Mouse (Mus musculus): ENCODE results near the gene Olfr1346. TPM values are rescaled to one million over a fixed set of nuclear protein-coding genes. Genes with fewer than 3 reads are reported as not detected.
"Not testable (repeated sequence)": the region's sequence is repeated elsewhere in the genome, so short reads cannot be mapped to it uniquely, and the experiment has no call there.

Olfr1346 gene
- polyA plus RNA-seq, 1 experiment from 2014 or later, result not detected

DNA sequence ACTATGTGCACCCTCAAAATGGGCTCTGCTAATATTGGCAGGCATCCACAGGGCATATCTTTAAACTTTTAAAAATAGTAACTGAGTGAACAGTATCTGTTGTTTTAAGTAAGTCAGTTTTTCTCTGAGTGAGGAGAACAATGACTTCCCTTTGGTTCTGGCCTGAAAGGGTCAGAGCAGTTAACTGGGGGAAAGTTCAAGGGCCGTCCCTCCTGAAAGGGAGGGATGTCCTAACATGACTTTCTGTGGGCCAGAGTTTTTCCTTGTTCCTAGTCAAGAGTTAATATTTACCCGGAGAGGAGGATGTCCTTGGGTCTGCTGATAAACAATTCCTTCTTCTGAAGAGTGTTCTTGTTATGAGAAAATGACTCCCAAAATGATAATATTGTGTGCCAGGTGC lies 10.7 kb downstream of the Olfr1346 start:
- not testable (repeated sequence) for ATAC-seq (ENCODE audit: insufficient read depth, low FRiP score, low TSS enrichment); H3K9me3 ChIP-seq (ENCODE audit: control insufficient read depth, low read length); DNase-seq (ENCODE audit: low spot score); H3K4me1 ChIP-seq (ENCODE audit: control insufficient read depth, insufficient read depth, low read length); H3K4me3 ChIP-seq (ENCODE audit: low read depth, low read length); H3K27me3 ChIP-seq (ENCODE audit: control insufficient read depth, insufficient read depth, low read length); H3K36me3 ChIP-seq (ENCODE audit: control insufficient read depth, insufficient read depth, low read length); H3K27ac ChIP-seq (ENCODE audit: low read depth, low read length); H3K9ac ChIP-seq (ENCODE audit: low read length); H3K4me2 ChIP-seq (ENCODE audit: low read depth)
- 83% methylated on average over 2 of the region's 2 CpGs for WGBS

DNA sequence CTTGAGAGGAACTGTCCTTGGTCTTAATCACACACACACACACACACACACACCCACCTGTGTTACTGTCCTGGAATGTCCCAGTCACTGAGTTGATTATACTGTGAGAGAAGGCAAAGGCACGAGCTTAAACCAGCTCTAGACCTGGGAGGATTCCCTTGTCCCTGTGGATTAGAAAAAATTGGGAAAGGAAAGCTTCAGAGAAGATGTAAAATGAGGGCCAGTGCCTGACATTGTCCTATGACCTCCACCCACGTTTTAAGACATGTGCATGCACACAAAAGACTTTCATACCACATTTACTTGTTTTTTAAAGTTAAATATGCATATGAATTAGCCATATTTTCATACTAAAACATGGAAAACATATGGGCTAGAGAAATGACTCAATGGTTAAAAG lies 19.9 kb downstream of the Olfr1346 start, which contains the start of gene Olfr5:
Gene Olfr5 (minus strand): TSS at position 101 of the 400 bp plus-strand sequence.
- Histone ChIP-seq H3K9me3 (ENCODE audit: control insufficient read depth, low read length) (no peaks in the 10 kb centered on the region; the same call in 1 of the 2 replicates), H3K4me1 (ENCODE audit: control insufficient read depth, insufficient read depth, low read length) (no peaks in the 10 kb centered on the region), H3K4me2 (ENCODE audit: low read depth) (no peak within 1 kb of the TSS), H3K4me3 (ENCODE audit: low read depth, low read length) (no peak within 1 kb of the TSS), H3K9ac (ENCODE audit: low read length) (no peak within 1 kb of the TSS), H3K27me3 (ENCODE audit: control insufficient read depth, insufficient read depth, low read length) (no peaks in the 10 kb centered on the region), H3K36me3 (ENCODE audit: control insufficient read depth, insufficient read depth, low read length) (no peaks in the 10 kb centered on the region), H3K27ac (ENCODE audit: low read depth, low read length) (no peak within 1 kb of the TSS)
- 49% methylated on average over 2 of the region's 2 CpGs for WGBS
- DNase-seq (ENCODE audit: low spot score) (no peak), ATAC-seq (ENCODE audit: insufficient read depth, low FRiP score, low TSS enrichment) (no peak)

- no peak within 1 kb of the TSS for H3K27ac ChIP-seq (ENCODE audit: low read depth, low read length)
- H3K4me3 ChIP-seq (ENCODE audit: low read depth, low read length), result no peak within 1 kb of the TSS
- no peak within 1 kb of the TSS for H3K9ac ChIP-seq (ENCODE audit: low read length)
- no peaks in the 10 kb centered on the region for H3K4me1 ChIP-seq (ENCODE audit: control insufficient read depth, insufficient read depth, low read length)
- no peaks in the 10 kb centered on the region for H3K36me3 ChIP-seq (ENCODE audit: control insufficient read depth, insufficient read depth, low read length)
- H3K27me3 ChIP-seq (ENCODE audit: control insufficient read depth, insufficient read depth, low read length), result no peaks in the 10 kb centered on the region
- no peak within 1 kb of the TSS for H3K4me2 ChIP-seq (ENCODE audit: low read depth)
- H3K9me3 ChIP-seq (ENCODE audit: control insufficient read depth, low read length), result peaks cover 5% of the 10 kb centered on the region; the same call in 1 of the 2 replicates
- 73% methylated on average over 1 of the region's 1 CpGs for WGBS
- no peak for DNase-seq (ENCODE audit: low spot score)
- no peak for ATAC-seq (ENCODE audit: insufficient read depth, low FRiP score, low TSS enrichment)
Observed at GRCm38 (mm10) chr7:6499655-6500054, 32.8 kb downstream of the Olfr1346 start, which contains the start of gene Olfr1347. Gene Olfr1347 (minus strand): TSS chr7:6499755.

- no peaks in the 10 kb centered on the region for H3K36me3 ChIP-seq (ENCODE audit: control insufficient read depth, insufficient read depth, low read length)
- no peaks in the 10 kb centered on the region for H3K27me3 ChIP-seq (ENCODE audit: control insufficient read depth, insufficient read depth, low read length)
- H3K9ac ChIP-seq (ENCODE audit: low read length), result no peak within 1 kb of the TSS
- H3K4me1 ChIP-seq (ENCODE audit: control insufficient read depth, insufficient read depth, low read length), result no peaks in the 10 kb centered on the region
- no peak within 1 kb of the TSS for H3K4me2 ChIP-seq (ENCODE audit: low read depth)
- ATAC-seq (ENCODE audit: insufficient read depth, low FRiP score, low TSS enrichment) (no peak), DNase-seq (ENCODE audit: low spot score) (no peak)
- H3K4me3 ChIP-seq (ENCODE audit: low read depth, low read length), result no peak within 1 kb of the TSS
- H3K27ac ChIP-seq (ENCODE audit: low read depth, low read length), result no peak within 1 kb of the TSS
- no peaks in the 10 kb centered on the region for H3K9me3 ChIP-seq (ENCODE audit: control insufficient read depth, low read length)
- 96% methylated on average over 1 of the region's 1 CpGs for WGBS
Observed at GRCm38 (mm10) chr7:6508648-6509047, 41.7 kb downstream of the Olfr1346 start, which contains the start of gene Olfr1348. Gene Olfr1348 (minus strand): TSS chr7:6508748.

GRCm38 (mm10) chr7:6521666-6522065 lies 54.8 kb downstream of the Olfr1346 start:
- H3K27ac ChIP-seq (ENCODE audit: low read depth, low read length), result no peak overlapping the region
- H3K4me1 ChIP-seq (ENCODE audit: control insufficient read depth, insufficient read depth, low read length), result no peaks in the 10 kb centered on the region
- ATAC-seq (ENCODE audit: insufficient read depth, low FRiP score, low TSS enrichment) (no peak), DNase-seq (ENCODE audit: low spot score) (no peak)
- WGBS, result 51% methylated on average over 1 of the region's 1 CpGs
- no peak overlapping the region for H3K9ac ChIP-seq (ENCODE audit: low read length)
- no peak overlapping the region for H3K4me3 ChIP-seq (ENCODE audit: low read depth, low read length)
- H3K9me3 ChIP-seq (ENCODE audit: control insufficient read depth, low read length), result peaks cover 7% of the 10 kb centered on the region; the same call in 1 of the 2 replicates
- H3K27me3 ChIP-seq (ENCODE audit: control insufficient read depth, insufficient read depth, low read length), result no peaks in the 10 kb centered on the region
- no peak overlapping the region for H3K4me2 ChIP-seq (ENCODE audit: low read depth)
- no peaks in the 10 kb centered on the region for H3K36me3 ChIP-seq (ENCODE audit: control insufficient read depth, insufficient read depth, low read length)

DNA sequence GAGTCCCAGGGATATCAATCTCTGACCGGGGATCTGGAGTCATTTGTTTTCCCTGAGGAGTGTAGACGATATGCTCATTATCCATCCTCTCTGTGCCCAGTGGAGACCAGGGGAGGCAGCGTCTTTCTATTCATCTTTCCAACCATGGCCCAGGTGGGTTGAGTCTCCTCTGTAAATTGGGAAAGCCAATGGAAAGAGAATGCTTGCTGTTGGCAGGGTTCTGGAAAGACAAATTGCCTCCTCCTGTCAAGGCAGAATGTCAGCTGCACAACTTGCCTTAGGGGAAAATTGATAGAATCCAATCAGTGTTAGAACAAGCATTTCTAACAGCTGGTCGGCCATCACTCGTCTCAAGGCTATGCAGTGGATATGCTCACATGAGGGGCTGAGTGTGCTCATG lies 55.9 kb downstream of the Olfr1346 start, which contains the start of gene Olfr1349:
Gene Olfr1349 (minus strand): TSS at position 101 of the 400 bp plus-strand sequence.
- WGBS, result 87% methylated on average over 5 of the region's 5 CpGs
- Histone ChIP-seq H3K4me1 (ENCODE audit: control insufficient read depth, insufficient read depth, low read length) (no peaks in the 10 kb centered on the region), H3K4me3 (ENCODE audit: low read depth, low read length) (no peak within 1 kb of the TSS), H3K4me2 (ENCODE audit: low read depth) (no peak within 1 kb of the TSS), H3K9ac (ENCODE audit: low read length) (no peak within 1 kb of the TSS), H3K27me3 (ENCODE audit: control insufficient read depth, insufficient read depth, low read length) (no peaks in the 10 kb centered on the region), H3K36me3 (ENCODE audit: control insufficient read depth, insufficient read depth, low read length) (no peaks in the 10 kb centered on the region), H3K9me3 (ENCODE audit: control insufficient read depth, low read length) (peaks cover 11% of the 10 kb centered on the region; the same call in 1 of the 2 replicates), H3K27ac (ENCODE audit: low read depth, low read length) (no peak within 1 kb of the TSS)
- DNase-seq (ENCODE audit: low spot score) (no peak), ATAC-seq (ENCODE audit: insufficient read depth, low FRiP score, low TSS enrichment) (no peak)

- WGBS, result 68% methylated on average over 3 of the region's 3 CpGs
- no peak for ATAC-seq (ENCODE audit: insufficient read depth, low FRiP score, low TSS enrichment)
- no peak for DNase-seq (ENCODE audit: low spot score)
Observed at GRCm38 (mm10) chr7:6525001-6525400, 58.1 kb downstream of the Olfr1346 start.

GRCm38 (mm10) chr7:6526141-6526540 lies 59.2 kb downstream of the Olfr1346 start:
- H3K4me2 ChIP-seq (ENCODE audit: low read depth), result no peak overlapping the region
- H3K9ac ChIP-seq (ENCODE audit: low read length), result no peak overlapping the region
- H3K36me3 ChIP-seq (ENCODE audit: control insufficient read depth, insufficient read depth, low read length), result no peaks in the 10 kb centered on the region
- no peaks in the 10 kb centered on the region for H3K4me1 ChIP-seq (ENCODE audit: control insufficient read depth, insufficient read depth, low read length)
- WGBS, result 67% methylated on average over 5 of the region's 5 CpGs
- H3K9me3 ChIP-seq (ENCODE audit: control insufficient read depth, low read length), result peaks cover 13% of the 10 kb centered on the region; the same call in 1 of the 2 replicates
- DNase-seq (ENCODE audit: low spot score), result peak; percentile 16
- no peak overlapping the region for H3K27ac ChIP-seq (ENCODE audit: low read depth, low read length)
- no peak overlapping the region for H3K4me3 ChIP-seq (ENCODE audit: low read depth, low read length)
- ATAC-seq (ENCODE audit: insufficient read depth, low FRiP score, low TSS enrichment), result no peak
- no peaks in the 10 kb centered on the region for H3K27me3 ChIP-seq (ENCODE audit: control insufficient read depth, insufficient read depth, low read length)

More at GRCm38 (mm10) chr7:6525001-6525400, 58.1 kb downstream of the Olfr1346 start:
- H3K4me2 ChIP-seq (ENCODE audit: low read depth), result no peak overlapping the region
- H3K27ac ChIP-seq (ENCODE audit: low read depth, low read length), result no peak overlapping the region
- no peaks in the 10 kb centered on the region for H3K4me1 ChIP-seq (ENCODE audit: control insufficient read depth, insufficient read depth, low read length)
- H3K27me3 ChIP-seq (ENCODE audit: control insufficient read depth, insufficient read depth, low read length), result no peaks in the 10 kb centered on the region
- peaks cover 13% of the 10 kb centered on the region; the same call in 1 of the 2 replicates for H3K9me3 ChIP-seq (ENCODE audit: control insufficient read depth, low read length)
- H3K36me3 ChIP-seq (ENCODE audit: control insufficient read depth, insufficient read depth, low read length), result no peaks in the 10 kb centered on the region
- no peak overlapping the region for H3K4me3 ChIP-seq (ENCODE audit: low read depth, low read length)
- no peak overlapping the region for H3K9ac ChIP-seq (ENCODE audit: low read length)

Data from neural tube, embryonic 11.5 days (tissue).